Mouse (Mus musculus) olfactory bulb, adult 2 months (tissue): ENCODE data around the gene Kctd7.

Experiments used
- CTCF ChIP-seq: fragments of 200-500 bp; IDR thresholded peaks from 2 replicates; pipeline ENCODE4 v1.5.1; 2012; ENCODE audit warnings: low read depth, mild to moderate bottlenecking, low read length, moderate library complexity; ENCODE audit not compliant: insufficient read depth
- POLR2A ChIP-seq: fragments of 200-500 bp; IDR thresholded peaks from 2 replicates; pipeline ENCODE4 v1.6.1; 2012; ENCODE audit warnings: mild to moderate bottlenecking, low read depth, low read length, moderate library complexity; ENCODE audit not compliant: insufficient read depth

GRCm38 (mm10) chr5:130128686-130129523 lies 15.8 kb upstream of the Kctd7 start:
- no peak for TF ChIP-seq CTCF
- TF ChIP-seq POLR2A: no peak
